Comparison of ENCODE assay signal across 20 mouse cellular contexts in the genomic region with DNA sequence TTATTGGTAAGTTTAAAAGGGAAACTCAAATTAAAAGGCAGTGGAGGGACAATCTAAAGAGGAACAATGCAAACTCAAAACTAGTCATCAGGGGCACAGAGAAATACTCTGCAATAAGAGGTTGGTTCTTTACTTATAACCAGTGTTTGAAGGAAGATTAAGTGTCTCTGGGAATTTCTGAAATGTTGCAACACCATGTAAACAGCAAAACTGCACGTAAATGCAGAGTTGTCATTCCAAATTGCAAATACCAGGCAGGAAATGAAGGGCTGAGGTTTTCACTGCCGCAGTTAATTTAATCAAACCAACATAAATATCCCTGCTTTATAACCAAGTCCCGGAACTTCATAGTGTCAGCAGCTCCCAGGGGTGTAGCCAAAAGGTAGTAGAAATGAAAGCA.
DNase-seq lines count a peak whose midpoint lies in the region; ATAC-seq lines count a peak whose summit lies in the region.
"Had no signal": no experiment of that assay in that cellular context is flagged by ENCODE, and none has a peak within 500 bp of the region (broad histone marks: within the 10 kb centered on the region; RNA-seq: fewer than 3 reads in every experiment).

No protein-coding gene starts in this region.

- no peak overlapping the region for H3K4me2 ChIP-seq in forebrain, embryonic 16.5 days (ENCODE audit: low read length)
- no peak overlapping the region for H3K4me2 ChIP-seq in kidney, embryonic 15.5 days
- H3K4me2 ChIP-seq in midbrain, embryonic 15.5 days: no peak overlapping the region

- peaks cover 78% of the 10 kb centered on the region for H3K27me3 ChIP-seq in forebrain, embryonic 10.5 days (ENCODE audit: poor library complexity, severe bottlenecking)
- peaks cover 4% of the 10 kb centered on the region; the same call in 1 of the 2 replicates for H3K27me3 ChIP-seq in forebrain, embryonic 16.5 days (replicated peaks; ENCODE audit: control insufficient read depth, insufficient read depth, low read length)
- H3K27me3 ChIP-seq in kidney, embryonic 15.5 days: no peaks in the 10 kb centered on the region
- peaks cover 21% of the 10 kb centered on the region for H3K27me3 ChIP-seq in midbrain, embryonic 15.5 days (replicated peaks)
- H3K27me3 ChIP-seq: CH12.LX had no signal

- H3K9ac ChIP-seq in forebrain, embryonic 16.5 days (replicated peaks; ENCODE audit: low read depth, low read length): no peak overlapping the region
- H3K9ac ChIP-seq in kidney, embryonic 15.5 days: no peak overlapping the region
- H3K9ac ChIP-seq in midbrain, embryonic 15.5 days: no peak overlapping the region
- H3K9ac ChIP-seq: liver, embryonic 14.5 days had no signal

- peaks cover 48% of the 10 kb centered on the region for H3K4me1 ChIP-seq in forebrain, embryonic 10.5 days
- H3K4me1 ChIP-seq in forebrain, embryonic 16.5 days (replicated peaks; ENCODE audit: control insufficient read depth, insufficient read depth, low read length): peaks cover 10% of the 10 kb centered on the region
- peaks cover 23% of the 10 kb centered on the region for H3K4me1 ChIP-seq in kidney, embryonic 15.5 days
- peaks cover 32% of the 10 kb centered on the region for H3K4me1 ChIP-seq in midbrain, embryonic 15.5 days

- peak overlapping the region; percentile 69 for H3K27ac ChIP-seq in forebrain, embryonic 10.5 days
- no peak overlapping the region for H3K27ac ChIP-seq in forebrain, embryonic 16.5 days (ENCODE audit: low read length)
- peak overlapping the region; percentile 24 for H3K27ac ChIP-seq in kidney, embryonic 15.5 days
- peak overlapping the region; percentile 62 for H3K27ac ChIP-seq in midbrain, embryonic 15.5 days
- H3K27ac ChIP-seq: heart, embryonic 10.5 days; liver, embryonic 14.5 days had no signal

- H3K36me3 ChIP-seq in forebrain, embryonic 10.5 days (replicated peaks): 0 out of 2 replicates have a peak, but pooled peaks cover 2% of the 10 kb centered on the region
- H3K36me3 ChIP-seq in forebrain, embryonic 16.5 days (ENCODE audit: control insufficient read depth, insufficient read depth): no peaks in the 10 kb centered on the region
- no peaks in the 10 kb centered on the region for H3K36me3 ChIP-seq in kidney, embryonic 15.5 days
- H3K36me3 ChIP-seq in midbrain, embryonic 15.5 days (replicated peaks): no peaks in the 10 kb centered on the region
- H3K36me3 ChIP-seq: heart, embryonic 10.5 days had no signal

- DNase-seq in forebrain, embryonic 10.5 days (ENCODE audit: extremely low spot score, low spot score): no peak
- no peak for DNase-seq in kidney, adult 8-10 months
- peak; percentile 11 for DNase-seq in adipocyte (ENCODE audit: low spot score)
- no peak for DNase-seq in cerebellum, postnatal 25 days
- no peak for DNase-seq in retina, postnatal 1 day
- DNase-seq: adrenal gland, postnatal 14 days; cerebellum, adult 18-20 months; gastrocnemius, postnatal 25 days; heart, postnatal 14 days; kidney, adult 2 months; left cerebral cortex, postnatal 4 days; lung, postnatal 14 days; right cerebral cortex, adult 18-20 months; thymus, postnatal 4 days had no signal

- H3K4me3 ChIP-seq in forebrain, embryonic 10.5 days: no peak overlapping the region
- H3K4me3 ChIP-seq in forebrain, embryonic 16.5 days (replicated peaks; ENCODE audit: low read length): no peak overlapping the region
- H3K4me3 ChIP-seq in kidney, embryonic 15.5 days (replicated peaks): no peak overlapping the region
- no peak overlapping the region for H3K4me3 ChIP-seq in midbrain, embryonic 15.5 days
- H3K4me3 ChIP-seq: heart, embryonic 10.5 days had no signal

- no peak for ATAC-seq in forebrain, embryonic 16.5 days
- ATAC-seq in kidney, embryonic 15.5 days (replicated peaks; ENCODE audit: low FRiP score): no peak
- ATAC-seq in midbrain, embryonic 15.5 days (replicated peaks): no peak

- 49% methylated on average over 3 of the region's 3 CpGs for WGBS in forebrain, embryonic 10.5 days
- WGBS in forebrain, embryonic 16.5 days: 32% methylated on average over 3 of the region's 3 CpGs
- 32% methylated on average over 3 of the region's 3 CpGs for WGBS in kidney, embryonic 15.5 days
- WGBS in midbrain, embryonic 15.5 days: 22% methylated on average over 3 of the region's 3 CpGs

- no peaks in the 10 kb centered on the region for H3K9me3 ChIP-seq in forebrain, embryonic 10.5 days
- no peaks in the 10 kb centered on the region for H3K9me3 ChIP-seq in forebrain, embryonic 16.5 days (ENCODE audit: control insufficient read depth, low read length)
- no peaks in the 10 kb centered on the region for H3K9me3 ChIP-seq in kidney, embryonic 15.5 days (replicated peaks)
- no peaks in the 10 kb centered on the region for H3K9me3 ChIP-seq in midbrain, embryonic 15.5 days
- H3K9me3 ChIP-seq: heart, embryonic 10.5 days had no signal
